Mouse (Mus musculus) liver, embryonic 16.5 days (tissue): ENCODE data around the gene Gdf9. TPM values are rescaled to one million over a fixed set of nuclear protein-coding genes. Genes with fewer than 3 reads are reported as not detected.

ENCODE experiments used
- microRNA-seq: library from miRNA; unstranded; fragments of <30 nt; microRNA quantifications from one replicate; pipeline ENCODE4, GENCODE M21; 2016
- polyA plus RNA-seq: library from polyadenylated mRNA; unstranded; fragments of >200 nt; fragmentation: Nextera tagmentation; extraction: Ambion mirVana; gene quantifications from 2 replicates; pipeline ENCODE4 v1.2.1, GENCODE M21; 2015

The Gdf9 gene
- polyA plus RNA-seq, 1 experiment from 2014 or later: 0.41 TPM

Small RNA genes lying within 50 kb of the gene (microRNA-seq; reads per million reads assigned to microRNA genes)
- gene Mir6920: 1.2 reads per million

Other genes starting within 250 kb of the Gdf9 start
- gene Hspa4, start 130.6 kb upstream of the Gdf9 start, polyA plus RNA-seq: 32.4 and 33.7 TPM in 2 replicates
- 6.0 and 7.3 TPM in 2 replicates for gene Zcchc10, start 106.3 kb upstream of the Gdf9 start, polyA plus RNA-seq
- gene Aff4, start 80.2 kb upstream of the Gdf9 start, polyA plus RNA-seq: 8.3 and 8.6 TPM in 2 replicates
- gene Leap2, start 7.9 kb upstream of the Gdf9 start, polyA plus RNA-seq: 71.4 and 78.2 TPM in 2 replicates
- 513 and 549 TPM in 2 replicates for gene Uqcrq, start 192 bp upstream of the Gdf9 start, polyA plus RNA-seq
- 0.18 and 0.22 TPM in 2 replicates for gene Gm10447, start 26.1 kb downstream of the Gdf9 start, polyA plus RNA-seq
- gene Shroom1, start 26.2 kb downstream of the Gdf9 start, polyA plus RNA-seq: 3.1 and 4.1 TPM in 2 replicates
- not detected in 2 replicates for gene Gm9837, start 39.5 kb downstream of the Gdf9 start, polyA plus RNA-seq
- gene Gm9945, start 49.1 kb downstream of the Gdf9 start, polyA plus RNA-seq: 0.49 and 0.64 TPM in 2 replicates
- gene Sowaha, start 49.3 kb downstream of the Gdf9 start, polyA plus RNA-seq: 13.5 and 15.9 TPM in 2 replicates
- gene Sept8, start 88.2 kb downstream of the Gdf9 start, polyA plus RNA-seq: 16.5 and 18.9 TPM in 2 replicates
- 7.4 and 9.7 TPM in 2 replicates for gene Kif3a, start 136.4 kb downstream of the Gdf9 start, polyA plus RNA-seq
- 0.20 and 0.27 TPM in 2 replicates for gene Il4, start 187.6 kb downstream of the Gdf9 start, polyA plus RNA-seq
- not detected in 2 replicates for gene Il13, start 203.7 kb downstream of the Gdf9 start, polyA plus RNA-seq